Mouse (Mus musculus): ENCODE results near the gene Flnb. TPM values are rescaled to one million over a fixed set of nuclear protein-coding genes. Genes with fewer than 3 reads are reported as not detected.

Flnb gene
- polyA plus RNA-seq, 1 experiment from 2014 or later = 13.6 TPM

DNA sequence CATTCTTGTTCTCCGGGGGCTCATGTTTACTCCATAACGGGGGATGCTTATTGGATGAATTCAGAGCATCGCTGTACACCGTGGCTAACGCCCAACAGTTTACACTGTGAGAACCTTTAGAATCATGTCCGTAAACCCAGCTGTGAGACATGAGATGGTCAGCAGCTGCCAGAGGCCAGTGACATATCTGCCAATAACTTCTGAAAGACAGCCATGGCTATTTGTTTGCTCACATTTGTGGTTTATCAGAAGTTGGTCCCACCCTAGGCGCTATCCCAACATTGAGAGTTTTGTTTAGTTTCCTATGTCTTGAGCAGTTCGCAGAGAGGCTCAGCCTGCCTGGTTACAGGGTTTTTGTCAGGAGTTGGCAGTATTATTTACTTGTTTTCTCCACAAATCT, 3.6 kb downstream of the Flnb start:
- H3K27ac ChIP-seq (replicated peaks; ENCODE audit: low read depth, low read length) = no peak overlapping the region
- H3K4me1 ChIP-seq (ENCODE audit: control insufficient read depth, insufficient read depth, low read length) = peaks cover 19% of the 10 kb centered on the region
- H3K4me2 ChIP-seq (ENCODE audit: low read length) = no peak overlapping the region
- no peak for ATAC-seq (ENCODE audit: low FRiP score, low TSS enrichment)
- H3K9me3 ChIP-seq (ENCODE audit: control insufficient read depth, low read length) = no peaks in the 10 kb centered on the region
- no peaks in the 10 kb centered on the region for H3K36me3 ChIP-seq (ENCODE audit: control insufficient read depth, insufficient read depth, low read length)
- H3K27me3 ChIP-seq (ENCODE audit: control insufficient read depth, insufficient read depth, low read length) = no peaks in the 10 kb centered on the region
- DNase-seq = no peak
- no peak overlapping the region for H3K4me3 ChIP-seq (replicated peaks; ENCODE audit: low read depth, low read length)
- H3K9ac ChIP-seq (replicated peaks; ENCODE audit: low read length) = no peak overlapping the region
- 88% methylated on average over 8 of the region's 8 CpGs for WGBS

- Histone ChIP-seq H3K4me3 (replicated peaks; ENCODE audit: low read depth, low read length) (no peak overlapping the region), H3K9me3 (ENCODE audit: control insufficient read depth, low read length) (no peaks in the 10 kb centered on the region), H3K27ac (replicated peaks; ENCODE audit: low read depth, low read length) (no peak overlapping the region), H3K4me1 (ENCODE audit: control insufficient read depth, insufficient read depth, low read length) (peaks cover 19% of the 10 kb centered on the region), H3K27me3 (ENCODE audit: control insufficient read depth, insufficient read depth, low read length) (no peaks in the 10 kb centered on the region), H3K4me2 (ENCODE audit: low read length) (no peak overlapping the region), H3K9ac (replicated peaks; ENCODE audit: low read length) (no peak overlapping the region), H3K36me3 (ENCODE audit: control insufficient read depth, insufficient read depth, low read length) (no peaks in the 10 kb centered on the region)
- 58% methylated on average over 7 of the region's 7 CpGs for WGBS
- ATAC-seq (ENCODE audit: low FRiP score, low TSS enrichment) (no peak), DNase-seq (no peak)
Observed at GRCm38 (mm10) chr14:7822693-7823092, 4.9 kb downstream of the Flnb start.

DNA sequence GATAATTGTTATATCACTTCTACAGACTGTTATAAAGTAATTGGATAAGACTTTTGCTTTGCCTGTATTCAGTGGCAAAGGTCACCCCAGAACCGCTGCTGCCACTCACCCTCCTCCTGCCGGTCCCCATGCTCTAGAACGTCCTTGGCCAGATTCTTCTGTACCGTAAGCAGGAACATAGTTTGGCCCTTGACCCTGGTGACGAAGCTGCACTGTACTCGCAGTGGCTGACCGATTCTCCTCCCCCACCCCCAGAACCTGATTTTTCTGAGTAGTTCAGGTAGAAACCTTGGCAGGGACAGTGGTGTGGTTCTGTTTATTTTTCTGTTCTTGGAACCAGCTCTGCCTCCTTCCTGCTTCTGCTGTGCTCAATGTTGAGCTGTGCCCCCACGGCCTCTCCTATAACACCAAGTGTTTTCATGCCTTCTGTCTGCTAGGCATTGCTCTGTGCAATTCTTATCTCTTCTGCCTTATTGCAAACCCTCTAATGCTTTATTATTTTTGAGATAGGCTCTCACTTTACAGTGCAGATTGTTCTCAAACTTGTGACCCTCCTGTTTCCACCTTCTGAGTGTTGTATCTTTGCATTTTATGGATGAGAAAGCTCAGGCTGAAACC, 7.0 kb downstream of the Flnb start:
- ATAC-seq (ENCODE audit: low FRiP score, low TSS enrichment) (no peak), DNase-seq (no peak)
- no peaks in the 10 kb centered on the region for H3K9me3 ChIP-seq (ENCODE audit: control insufficient read depth, low read length)
- 86% methylated on average over 8 of the region's 8 CpGs for WGBS
- H3K4me1 ChIP-seq (ENCODE audit: control insufficient read depth, insufficient read depth, low read length) = peaks cover 7% of the 10 kb centered on the region; the same call in 1 of the 2 replicates
- H3K27me3 ChIP-seq (ENCODE audit: control insufficient read depth, insufficient read depth, low read length) = no peaks in the 10 kb centered on the region
- H3K27ac ChIP-seq (replicated peaks; ENCODE audit: low read depth, low read length) = no peak overlapping the region
- no peak overlapping the region for H3K4me3 ChIP-seq (replicated peaks; ENCODE audit: low read depth, low read length)
- no peaks in the 10 kb centered on the region for H3K36me3 ChIP-seq (ENCODE audit: control insufficient read depth, insufficient read depth, low read length)
- H3K9ac ChIP-seq (replicated peaks; ENCODE audit: low read length) = no peak overlapping the region
- H3K4me2 ChIP-seq (ENCODE audit: low read length) = no peak overlapping the region

DNA sequence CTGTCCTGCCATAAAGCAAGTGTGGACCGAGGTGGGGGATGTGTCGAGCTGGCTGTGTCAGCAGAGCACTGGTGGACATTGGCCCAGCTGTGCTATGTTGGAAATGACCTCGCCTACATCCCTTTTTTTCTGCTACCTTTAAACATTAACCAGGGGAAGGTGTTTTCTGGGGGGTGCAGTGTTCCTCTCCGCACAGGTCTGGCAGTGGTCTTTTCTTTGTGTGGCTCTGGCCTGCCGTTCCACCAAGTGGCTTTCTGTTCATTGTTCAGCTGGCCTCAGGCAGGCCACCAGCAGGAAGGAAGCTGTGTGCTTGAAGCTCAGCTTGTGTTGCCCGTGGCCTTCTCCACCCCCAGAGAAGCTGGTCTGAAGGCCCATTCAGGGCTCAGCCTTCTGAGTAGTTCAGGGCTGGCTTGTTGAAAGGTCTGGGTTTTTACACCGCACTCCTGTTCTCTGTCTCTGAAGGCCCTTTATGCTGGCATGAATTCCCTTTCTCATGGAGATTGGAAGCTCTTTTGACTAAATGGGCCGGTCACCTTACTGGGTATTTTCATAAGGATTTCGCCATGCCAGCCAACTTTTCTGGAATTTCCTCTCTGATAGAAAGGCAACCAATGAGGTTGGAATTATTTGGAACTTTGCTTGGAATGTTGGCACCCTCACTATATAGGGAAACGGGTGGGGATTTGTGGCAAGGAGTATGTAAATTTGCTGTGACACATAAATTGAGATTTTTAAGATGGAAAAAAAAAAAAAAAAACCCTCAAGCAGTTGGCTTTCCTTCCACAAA, 8.6 kb downstream of the Flnb start:
- no peak overlapping the region for H3K4me3 ChIP-seq (replicated peaks; ENCODE audit: low read depth, low read length)
- DNase-seq = peak; percentile 34
- no peak overlapping the region for H3K9ac ChIP-seq (replicated peaks; ENCODE audit: low read length)
- ATAC-seq (ENCODE audit: low FRiP score, low TSS enrichment) = peak; percentile 60; the same call in 1 of the 2 replicates
- peak overlapping the region; percentile 57 for H3K27ac ChIP-seq (replicated peaks; ENCODE audit: low read depth, low read length)
- H3K4me2 ChIP-seq (ENCODE audit: low read length) = no peak overlapping the region
- peaks cover 3% of the 10 kb centered on the region; the same call in 1 of the 2 replicates for H3K4me1 ChIP-seq (ENCODE audit: control insufficient read depth, insufficient read depth, low read length)
- H3K36me3 ChIP-seq (ENCODE audit: control insufficient read depth, insufficient read depth, low read length) = no peaks in the 10 kb centered on the region
- H3K27me3 ChIP-seq (ENCODE audit: control insufficient read depth, insufficient read depth, low read length) = no peaks in the 10 kb centered on the region
- WGBS = 36% methylated on average over 10 of the region's 10 CpGs
- H3K9me3 ChIP-seq (ENCODE audit: control insufficient read depth, low read length) = no peaks in the 10 kb centered on the region

DNA sequence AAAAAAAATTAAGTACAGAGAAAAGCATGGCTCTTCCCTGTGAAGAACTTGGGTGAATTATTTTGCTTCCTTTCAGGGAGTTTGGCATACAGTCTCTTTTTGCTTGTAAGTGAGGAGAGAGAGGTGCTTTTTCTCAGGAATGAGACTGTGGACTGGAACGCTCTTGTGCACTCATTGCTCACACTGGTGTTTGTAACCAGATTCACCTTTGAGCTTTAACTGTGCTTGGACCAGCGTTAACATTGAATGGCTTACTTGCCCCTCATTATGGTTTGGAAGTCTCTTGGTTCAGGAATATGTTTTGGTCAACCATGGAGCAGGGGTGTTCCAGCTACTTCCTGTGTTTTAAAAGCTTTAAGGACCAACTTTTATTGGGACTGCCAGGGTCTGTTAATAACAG, 11.4 kb downstream of the Flnb start:
- no peak for ATAC-seq (ENCODE audit: low FRiP score, low TSS enrichment)
- H3K4me2 ChIP-seq (ENCODE audit: low read length) = no peak overlapping the region
- no peak overlapping the region for H3K9ac ChIP-seq (replicated peaks; ENCODE audit: low read length)
- H3K9me3 ChIP-seq (ENCODE audit: control insufficient read depth, low read length) = no peaks in the 10 kb centered on the region
- no peak overlapping the region for H3K4me3 ChIP-seq (replicated peaks; ENCODE audit: low read depth, low read length)
- H3K27ac ChIP-seq (replicated peaks; ENCODE audit: low read depth, low read length) = no peak overlapping the region
- DNase-seq = no peak
- H3K4me1 ChIP-seq (ENCODE audit: control insufficient read depth, insufficient read depth, low read length) = no peaks in the 10 kb centered on the region; the same call in 1 of the 2 replicates
- no peaks in the 10 kb centered on the region for H3K27me3 ChIP-seq (ENCODE audit: control insufficient read depth, insufficient read depth, low read length)
- 93% methylated on average over 2 of the region's 2 CpGs for WGBS
- no peaks in the 10 kb centered on the region for H3K36me3 ChIP-seq (ENCODE audit: control insufficient read depth, insufficient read depth, low read length)

DNA sequence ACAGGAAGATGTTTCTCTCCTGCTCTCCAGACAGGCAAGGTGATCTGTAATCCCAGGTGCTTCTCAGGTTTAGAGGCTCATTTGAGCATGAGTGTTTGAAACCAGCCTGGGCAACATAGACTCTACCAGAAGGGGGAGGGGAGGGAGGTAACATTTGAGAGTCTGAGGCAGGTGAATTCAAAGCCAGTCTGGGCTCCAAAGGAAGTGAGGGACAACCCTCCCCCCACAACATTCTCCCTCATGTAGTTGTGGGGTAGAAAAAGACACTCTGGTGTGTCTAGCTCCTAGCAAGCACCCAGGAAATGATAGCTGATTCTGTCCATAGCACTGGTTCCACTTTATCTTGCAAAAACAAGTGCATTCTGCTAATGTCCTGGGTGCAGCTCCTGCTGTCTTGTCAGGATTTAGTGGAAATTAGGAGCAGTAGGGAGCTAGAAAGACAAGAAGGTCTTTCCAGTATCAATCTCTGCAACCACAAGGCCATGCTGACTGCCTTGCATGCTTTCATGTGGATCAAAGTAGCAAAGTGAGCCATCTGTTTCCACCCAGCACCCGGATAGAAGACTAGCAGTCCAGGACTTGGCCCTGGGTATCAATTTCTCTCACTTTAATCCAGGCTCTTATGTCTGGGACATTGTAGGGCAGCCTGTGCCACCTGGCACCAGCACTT, 14.1 kb downstream of the Flnb start:
- Histone ChIP-seq H3K27me3 (ENCODE audit: control insufficient read depth, insufficient read depth, low read length) (no peaks in the 10 kb centered on the region), H3K4me1 (ENCODE audit: control insufficient read depth, insufficient read depth, low read length) (peaks cover under 1% of the 10 kb centered on the region; the same call in 1 of the 2 replicates), H3K9me3 (ENCODE audit: control insufficient read depth, low read length) (no peaks in the 10 kb centered on the region), H3K27ac (replicated peaks; ENCODE audit: low read depth, low read length) (no peak overlapping the region), H3K9ac (replicated peaks; ENCODE audit: low read length) (no peak overlapping the region), H3K36me3 (ENCODE audit: control insufficient read depth, insufficient read depth, low read length) (no peaks in the 10 kb centered on the region), H3K4me2 (ENCODE audit: low read length) (no peak overlapping the region), H3K4me3 (replicated peaks; ENCODE audit: low read depth, low read length) (no peak overlapping the region)
- DNase-seq (no peak), ATAC-seq (ENCODE audit: low FRiP score, low TSS enrichment) (no peak)
- WGBS = 62% methylated on average over 1 of the region's 1 CpGs

DNA sequence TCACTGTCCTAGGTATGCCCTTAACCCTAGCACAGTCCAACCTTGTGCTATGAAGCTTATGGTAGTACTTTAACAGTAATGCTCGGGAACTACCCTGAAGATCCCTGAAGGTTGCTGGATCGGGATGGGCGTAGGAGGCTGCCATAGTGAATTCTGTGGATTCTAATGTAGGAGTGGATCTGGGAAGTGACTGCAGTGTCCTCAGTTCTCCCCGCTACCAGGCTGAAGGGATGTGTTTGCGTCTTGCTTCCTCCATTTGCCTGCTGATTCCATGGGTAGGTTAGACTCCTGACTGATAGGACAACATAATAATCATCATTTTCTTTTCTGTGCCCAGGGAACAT, 14.7 kb downstream of the Flnb start:
- ATAC-seq (ENCODE audit: low FRiP score, low TSS enrichment) (no peak), DNase-seq (no peak)
- Histone ChIP-seq H3K36me3 (ENCODE audit: control insufficient read depth, insufficient read depth, low read length) (no peaks in the 10 kb centered on the region), H3K27me3 (ENCODE audit: control insufficient read depth, insufficient read depth, low read length) (no peaks in the 10 kb centered on the region), H3K4me2 (ENCODE audit: low read length) (no peak overlapping the region), H3K4me1 (ENCODE audit: control insufficient read depth, insufficient read depth, low read length) (peaks cover 3% of the 10 kb centered on the region; the same call in 1 of the 2 replicates), H3K27ac (replicated peaks; ENCODE audit: low read depth, low read length) (no peak overlapping the region), H3K4me3 (replicated peaks; ENCODE audit: low read depth, low read length) (no peak overlapping the region), H3K9ac (replicated peaks; ENCODE audit: low read length) (no peak overlapping the region), H3K9me3 (ENCODE audit: control insufficient read depth, low read length) (no peaks in the 10 kb centered on the region)
- WGBS = 97% methylated on average over 5 of the region's 5 CpGs

- WGBS = 88% methylated on average over 4 of the region's 4 CpGs
- no peaks in the 10 kb centered on the region for H3K9me3 ChIP-seq (ENCODE audit: control insufficient read depth, low read length)
- H3K4me1 ChIP-seq (ENCODE audit: control insufficient read depth, insufficient read depth, low read length) = peaks cover 3% of the 10 kb centered on the region; the same call in 1 of the 2 replicates
- H3K27ac ChIP-seq (replicated peaks; ENCODE audit: low read depth, low read length) = no peak overlapping the region
- H3K4me2 ChIP-seq (ENCODE audit: low read length) = no peak overlapping the region
- no peak for ATAC-seq (ENCODE audit: low FRiP score, low TSS enrichment)
- DNase-seq = no peak
- no peak overlapping the region for H3K4me3 ChIP-seq (replicated peaks; ENCODE audit: low read depth, low read length)
- H3K27me3 ChIP-seq (ENCODE audit: control insufficient read depth, insufficient read depth, low read length) = no peaks in the 10 kb centered on the region
- no peaks in the 10 kb centered on the region for H3K36me3 ChIP-seq (ENCODE audit: control insufficient read depth, insufficient read depth, low read length)
- H3K9ac ChIP-seq (replicated peaks; ENCODE audit: low read length) = no peak overlapping the region
Observed at GRCm38 (mm10) chr14:7833458-7833857, 15.7 kb downstream of the Flnb start.
